8 mouse cellular contexts compared by ENCODE assay signal in the genomic region with DNA sequence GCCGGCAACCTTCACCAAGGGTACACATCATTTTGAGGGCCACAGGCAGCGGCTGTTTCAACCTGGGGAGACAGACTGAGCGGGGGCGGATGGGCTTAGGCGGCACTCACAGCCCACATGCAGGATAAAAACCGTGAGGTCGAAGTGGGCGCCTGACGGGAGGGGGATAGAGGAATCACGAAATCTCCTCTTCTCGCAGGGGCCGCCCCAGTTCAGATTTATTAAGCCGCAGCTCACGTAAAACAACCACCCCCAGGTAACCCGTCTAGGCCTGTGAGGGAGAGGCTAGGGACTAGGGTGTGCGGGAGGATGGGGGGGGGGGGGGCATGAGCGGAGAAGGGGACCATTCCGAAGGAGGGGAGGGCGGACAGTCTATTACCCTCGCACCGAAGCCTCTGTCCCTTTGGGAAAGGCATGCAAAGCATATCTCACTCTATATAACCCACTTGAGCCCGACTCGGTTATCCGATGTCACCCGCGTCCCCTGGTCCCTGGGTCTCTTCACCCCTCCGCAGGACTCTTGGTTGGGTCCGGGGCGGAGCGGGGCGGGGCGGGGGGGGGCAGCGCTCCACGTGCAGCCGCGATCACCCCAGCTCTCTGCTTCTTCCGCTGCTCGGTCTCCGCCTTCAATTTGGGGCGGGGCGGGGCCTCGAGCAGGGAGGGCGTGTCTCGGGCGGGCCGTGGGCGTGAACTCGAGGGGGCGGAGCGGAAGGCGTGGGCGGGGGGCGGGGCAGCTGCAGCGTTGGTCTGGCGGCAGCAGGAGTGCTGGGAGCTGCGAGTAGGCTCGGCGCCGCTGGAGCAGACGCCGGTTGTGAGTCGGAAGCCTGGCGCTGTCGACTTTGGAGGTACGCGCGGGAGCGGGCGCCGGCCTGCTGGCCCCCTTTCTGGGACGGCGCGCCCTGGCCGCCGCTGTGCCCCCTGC. TPM values are rescaled to one million over a fixed set of nuclear protein-coding genes. Genes with fewer than 3 reads are reported as not detected.
DNase-seq lines count a peak whose midpoint lies in the region; ATAC-seq and TF ChIP-seq lines count a peak whose summit lies in the region.

A gene (plus strand): TSS at position 786 of the 922 bp plus-strand sequence.

- H3K4me2 ChIP-seq in hindbrain, embryonic 16.5 days (ENCODE audit: low read length): peak within 1 kb of the TSS; percentile 66

- peak within 1 kb of the TSS; percentile 83 for H3K4me3 ChIP-seq in hindbrain, embryonic 16.5 days (ENCODE audit: low read length)
- peak within 1 kb of the TSS; percentile 72 for H3K4me3 ChIP-seq in left cerebral cortex, adult 2 months

- H3K9ac ChIP-seq in hindbrain, embryonic 16.5 days (ENCODE audit: low read depth, low read length): peak within 1 kb of the TSS; percentile 75

- no peaks in the 10 kb centered on the region for H3K27me3 ChIP-seq in hindbrain, embryonic 16.5 days (replicated peaks; ENCODE audit: control insufficient read depth, insufficient read depth, low read length)

- intact Hi-C loops in left cerebral cortex, adult 2 months (cut with DNase I): loop anchor here (1.0 to 5.0 kb wide), 9 partner anchors 42 to 330 kb away; no protein-coding TSS in a partner anchor

- ATAC-seq in hindbrain, embryonic 16.5 days: peak; percentile 94
- peak; percentile 93 for ATAC-seq in megakaryocyte, adult 5-6 weeks (ENCODE audit: poor library complexity, severe bottlenecking)

- H3K27ac ChIP-seq in hindbrain, embryonic 16.5 days (ENCODE audit: low read depth, low read length): peak within 1 kb of the TSS; percentile 95
- H3K27ac ChIP-seq in left cerebral cortex, adult 2 months: peak within 1 kb of the TSS; percentile 100

- H3K36me3 ChIP-seq in hindbrain, embryonic 16.5 days (ENCODE audit: control insufficient read depth, insufficient read depth, low read length): no peaks in the 10 kb centered on the region

- H3K4me1 ChIP-seq in hindbrain, embryonic 16.5 days (ENCODE audit: control insufficient read depth, insufficient read depth, low read depth, low read length): peaks cover 8% of the 10 kb centered on the region

- WGBS in hindbrain, embryonic 16.5 days: under 1% methylated on average over 72 of the region's 75 CpGs

- no peaks in the 10 kb centered on the region for H3K9me3 ChIP-seq in hindbrain, embryonic 16.5 days (ENCODE audit: control insufficient read depth, low read length)

- TF ChIP-seq CTCF in left cerebral cortex, adult 2 months (IDR thresholded peaks at IDR 0.05): peak; percentile 69; the same call in 1 of the 2 replicates

- peak; percentile 93 for DNase-seq in T-cell, adult 2 months (ENCODE audit: low spot score)
- DNase-seq in cerebellum, postnatal 36 days: peak; percentile 89 to 95
- DNase-seq in gastrocnemius, adult 18-20 months (ENCODE audit: low spot score): peak; percentile 93
- DNase-seq in left cerebral cortex, adult 2 months (ENCODE audit: extremely low spot score in 1 of 2, low spot score in 2 of 2): peak; percentile 84 to 91
- peak; percentile 82 to 84 for DNase-seq in right cerebral cortex, adult 2 months (ENCODE audit: low spot score in 2 of 2)
- DNase-seq in urinary bladder, postnatal 14 days (ENCODE audit: low spot score): peak; percentile 93

RNA-seq across cellular contexts. Expression of the gene that starts here (rescaled TPM):
- total RNA-seq in gastrocnemius, adult 18-20 months (2021): 10 to 100 TPM; 10.2 to 18.8 TPM
- polyA plus RNA-seq in hindbrain, embryonic 16.5 days (2015; fragmentation: Nextera tagmentation; extraction: Ambion mirVana): 6.9 and 10.1 TPM in 2 replicates
- total RNA-seq in left cerebral cortex, adult 2 months (2021): 10 to 100 TPM; 47.7 to 62.4 TPM
- total RNA-seq in megakaryocyte, adult 5-6 weeks (2015): 0.64 and 0.69 TPM in 2 replicates
- 1.0 and 1.2 TPM in 2 replicates for total RNA-seq in megakaryocyte, adult 5-6 weeks (2017)

Comparison
In these comparisons a context has a peak if more than half of its experiments do, and no peak if none do; other contexts are left out.
1. Peak in every context shown above with its lines: DNase-seq, ATAC-seq, H3K4me3 ChIP-seq and H3K27ac ChIP-seq.
2. RNA of the gene that starts here (total RNA-seq): 47.7 to 62.4 TPM in left cerebral cortex, adult 2 months and 10.2 to 18.8 TPM in gastrocnemius, adult 18-20 months; 0.64 to 1.2 TPM in megakaryocyte, adult 5-6 weeks; every median in the first group is over 4 times any median in the second.